Mouse (Mus musculus) R1 (cell line): ENCODE data around the gene Hectd1.

Experiments used
- DNase-seq: peaks from one replicate; pipeline ENCODE4 v3.0.0-alpha.2; 2018; ENCODE audit warnings: low read depth, low spot score

Hectd1 gene

GRCm38 (mm10) chr12:51829290-51830076, at the start of gene Hectd1:
Gene Hectd1, minus strand, starts transcription at chr12:51829536.
- DNase-seq: peak; percentile 76

- DNase-seq: no peak
Observed at GRCm38 (mm10) chr12:51871446-51872144, 42.3 kb upstream of the Hectd1 start.

- no peak for DNase-seq
Observed at GRCm38 (mm10) chr12:51869511-51869910, 40.2 kb upstream of the Hectd1 start.

- no peak for DNase-seq
Observed at GRCm38 (mm10) chr12:51867076-51867475, 37.7 kb upstream of the Hectd1 start.

GRCm38 (mm10) chr12:51866226-51866910, 37.0 kb upstream of the Hectd1 start:
- no peak for DNase-seq

- DNase-seq: peak; percentile 60
Observed at GRCm38 (mm10) chr12:51865790-51866179, 36.4 kb upstream of the Hectd1 start.

- no peak for DNase-seq
Observed at GRCm38 (mm10) chr12:51865061-51865789, 35.9 kb upstream of the Hectd1 start.

GRCm38 (mm10) chr12:51863116-51864002, 34.0 kb upstream of the Hectd1 start:
- no peak for DNase-seq

GRCm38 (mm10) chr12:51858134-51859028, 29.0 kb upstream of the Hectd1 start:
- peak; percentile 96 for DNase-seq

- no peak for DNase-seq
Observed at GRCm38 (mm10) chr12:51856768-51857295, 27.5 kb upstream of the Hectd1 start.

GRCm38 (mm10) chr12:51855872-51856271, 26.5 kb upstream of the Hectd1 start:
- DNase-seq: no peak

GRCm38 (mm10) chr12:51855453-51855852, 26.1 kb upstream of the Hectd1 start:
- no peak for DNase-seq

- no peak for DNase-seq
Observed at GRCm38 (mm10) chr12:51851617-51852016, 22.3 kb upstream of the Hectd1 start.

GRCm38 (mm10) chr12:51851155-51851554, 21.8 kb upstream of the Hectd1 start:
- DNase-seq: no peak

GRCm38 (mm10) chr12:51850339-51850738, 21.0 kb upstream of the Hectd1 start:
- DNase-seq: no peak

- no peak for DNase-seq
Observed at GRCm38 (mm10) chr12:51849902-51850301, 20.6 kb upstream of the Hectd1 start.

- DNase-seq: no peak
Observed at GRCm38 (mm10) chr12:51847953-51848680, 18.8 kb upstream of the Hectd1 start.

- DNase-seq: no peak
Observed at GRCm38 (mm10) chr12:51845261-51845660, 15.9 kb upstream of the Hectd1 start.

GRCm38 (mm10) chr12:51844771-51845256, 15.5 kb upstream of the Hectd1 start:
- DNase-seq: peak; percentile 97
